Mouse (Mus musculus) spleen, adult 12 weeks (tissue): ENCODE results near the gene Vmn1r126.
"Not testable (repeated sequence)": the region's sequence is repeated elsewhere in the genome, so short reads cannot be mapped to it uniquely, and the experiment has no call there.

Experiments used
- DNase-seq: peaks from one replicate; pipeline ENCODE4 v3.0.0; 2022; ENCODE audit warnings: low spot score

Vmn1r126 gene

GRCm38 (mm10) chr7:21301367-21301766 is at the start of gene Vmn1r126:
TSS of gene Vmn1r126 (minus strand) at chr7:21301467.
- not testable (repeated sequence) for DNase-seq

- DNase-seq = not testable (repeated sequence)
Observed at GRCm38 (mm10) chr7:21349073-21349472, 47.8 kb upstream of the Vmn1r126 start, which contains the start of gene Vmn1r128. TSS of gene Vmn1r128 (plus strand) at chr7:21349373.

GRCm38 (mm10) chr7:21319761-21320160 is 18.5 kb upstream of the Vmn1r126 start, which contains the start of gene Vmn1r127:
TSS of gene Vmn1r127 (minus strand) at chr7:21319861.
- not testable (repeated sequence) for DNase-seq

- DNase-seq = not testable (repeated sequence)
Observed at GRCm38 (mm10) chr7:21271879-21272278, 29.4 kb downstream of the Vmn1r126 start, which contains the start of gene Vmn1r125. TSS of gene Vmn1r125 (plus strand) at chr7:21272179.

- not testable (repeated sequence) for DNase-seq
Observed at GRCm38 (mm10) chr7:21260517-21260916, 40.8 kb downstream of the Vmn1r126 start, which contains the start of gene Vmn1r124. TSS of gene Vmn1r124 (minus strand) at chr7:21260617.
